Mouse (Mus musculus) MEL (cell line): Measurements from ENCODE around the gene Camk1g.

Source experiments
- CHD1 ChIP-seq: IDR thresholded peaks from 2 replicates; pipeline ENCODE4 v1.6.1; 2012; ENCODE audit warnings: low read depth, mild to moderate bottlenecking, inconsistent platforms, low read length, improper control_type of control experiment
- CHD2 ChIP-seq: IDR thresholded peaks from 2 replicates; pipeline ENCODE4 v1.6.1; 2011; ENCODE audit warnings: low read length, improper control_type of control experiment
- EP300 ChIP-seq, 2 experiments: IDR thresholded peaks; 2 replicates each; pipeline ENCODE4 v1.6.1; 2011; ENCODE audit warnings: improper control_type of control experiment in 2 of 2, low read length in 2 of 2, low read depth in 1 of 2, mild to moderate bottlenecking in 1 of 2
- RAD21 ChIP-seq: IDR thresholded peaks from 2 replicates; pipeline ENCODE4 v1.6.1; 2011; ENCODE audit warnings: mild to moderate bottlenecking, low read depth, low read length, improper control_type of control experiment
- UBTF ChIP-seq: IDR thresholded peaks from 2 replicates; pipeline ENCODE4 v1.6.1; 2012; ENCODE audit warnings: low read depth, mild to moderate bottlenecking, inconsistent platforms, low read length, improper control_type of control experiment, moderate library complexity, borderline replicate concordance; ENCODE audit not compliant: insufficient read depth
- USF1 ChIP-seq: IDR thresholded peaks from 2 replicates; pipeline ENCODE4 v1.6.1; 2014; ENCODE audit warnings: low read depth, mild to moderate bottlenecking, inconsistent platforms, low read length, improper control_type of control experiment, moderate library complexity
- USF2 ChIP-seq, 2 experiments: IDR thresholded peaks; 2 replicates each; pipeline ENCODE4 v1.6.1; 2011 to 2012; ENCODE audit warnings: improper control_type of control experiment in 2 of 2, low read length in 2 of 2, borderline replicate concordance in 1 of 2, inconsistent platforms in 1 of 2, low read depth in 1 of 2, mild to moderate bottlenecking in 1 of 2; ENCODE audit not compliant: insufficient read depth in 1 of 2

- no peak for TF ChIP-seq USF1
- no peak for TF ChIP-seq USF2 (IDR thresholded peaks at IDR 0.05; ENCODE audit: borderline replicate concordance in 1 of 2, insufficient read depth in 1 of 2, low read depth in 1 of 2, low read length in 2 of 2)
- no peak for TF ChIP-seq CHD2
- TF ChIP-seq CHD1: no peak
- no peak for TF ChIP-seq UBTF
- TF ChIP-seq RAD21: peak; percentile 62
- no peak for TF ChIP-seq EP300 (IDR thresholded peaks at IDR 0.05; ENCODE audit: low read depth in 1 of 2, low read length in 2 of 2)
Observed at GRCm38 (mm10) chr1:193376478-193377134, 6.5 kb upstream of the Camk1g start.
